Mouse (Mus musculus) telencephalon, adult 2 months (tissue): ENCODE data around the gene Gstz1.
A peak's percentile ranks its signal among the peaks of the same experiment; 100 is the strongest.
"Not testable (repeated sequence)": the region's sequence is repeated elsewhere in the genome, so short reads cannot be mapped to it uniquely, and the experiment has no call there.

Experiments used
- DNase-seq: peaks from one replicate; pipeline ENCODE4 v3.0.0-alpha.2; 2011; ENCODE audit warnings: low read depth, low spot score

The Gstz1 gene

GRCm38 (mm10) chr12:87146966-87147365 is at the start of gene Gstz1:
Gene Gstz1 (plus strand): TSS chr12:87147165.
- DNase-seq, result peak; percentile 84

GRCm38 (mm10) chr12:87100331-87100730 is 46.6 kb upstream of the Gstz1 start:
- DNase-seq, result no peak

- DNase-seq, result no peak
Observed at GRCm38 (mm10) chr12:87102165-87102631, 44.8 kb upstream of the Gstz1 start, which contains the start of gene Ngb. Gene Ngb (minus strand): TSS chr12:87102539.

- no peak for DNase-seq
Observed at GRCm38 (mm10) chr12:87103471-87103870, 43.5 kb upstream of the Gstz1 start.

GRCm38 (mm10) chr12:87104796-87105195 is 42.2 kb upstream of the Gstz1 start:
- DNase-seq, result no peak

- no peak for DNase-seq
Observed at GRCm38 (mm10) chr12:87107357-87107977, 39.5 kb upstream of the Gstz1 start.

DNA sequence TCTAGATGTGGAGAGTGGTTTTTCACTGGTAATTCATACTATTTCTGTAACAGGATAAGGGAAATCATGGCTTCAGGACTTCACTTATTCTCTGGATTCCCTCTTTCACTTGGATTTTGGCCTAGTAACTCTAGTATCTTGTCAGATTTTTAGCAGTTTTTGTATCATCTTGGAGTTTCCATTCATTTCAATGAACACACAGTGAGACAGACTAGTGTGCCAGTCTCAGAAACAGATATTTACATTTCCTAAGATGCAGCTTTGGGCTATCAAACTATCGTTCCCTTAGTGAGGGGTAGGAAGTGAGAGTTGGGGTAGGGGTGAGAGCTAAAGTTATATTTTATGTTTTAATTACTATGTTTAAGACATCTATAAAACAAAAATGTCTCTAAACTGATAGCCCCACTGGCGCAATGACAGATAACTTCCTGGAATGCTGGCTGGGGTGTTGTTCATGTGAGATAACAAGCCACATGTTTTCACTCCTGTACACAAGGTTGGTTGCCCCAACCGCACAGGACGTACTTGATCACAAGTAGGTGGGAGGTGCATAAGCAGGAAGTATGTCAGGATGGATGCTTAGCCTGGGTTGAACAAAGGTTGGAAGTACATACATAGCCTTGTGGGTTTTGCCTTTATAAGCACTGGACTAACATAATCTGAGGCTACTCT is 24.9 kb upstream of the Gstz1 start:
- no peak for DNase-seq

DNA sequence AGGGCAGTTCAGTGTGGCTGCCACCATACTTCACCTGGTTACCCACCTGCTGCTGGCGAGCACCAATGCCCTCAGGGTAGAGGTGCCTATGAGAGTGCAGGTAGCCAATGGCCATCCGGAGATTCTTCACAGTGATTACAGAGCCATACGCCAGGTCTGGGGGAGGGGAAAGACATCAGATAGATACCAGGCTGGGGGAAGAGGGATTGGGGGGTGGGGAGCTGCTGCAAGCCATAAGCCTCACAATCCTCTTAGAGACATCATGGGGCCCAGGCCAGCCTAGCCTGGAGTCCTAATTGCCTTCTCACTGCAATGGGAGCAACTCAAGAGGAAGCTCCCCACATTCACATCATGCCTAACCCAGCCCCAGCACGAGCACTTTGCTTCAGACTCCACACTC is 19.7 kb upstream of the Gstz1 start:
- no peak for DNase-seq

- DNase-seq, result no peak
Observed at GRCm38 (mm10) chr12:87130224-87130623, 16.7 kb upstream of the Gstz1 start.

GRCm38 (mm10) chr12:87131181-87131580 is 15.8 kb upstream of the Gstz1 start:
- no peak for DNase-seq

DNA sequence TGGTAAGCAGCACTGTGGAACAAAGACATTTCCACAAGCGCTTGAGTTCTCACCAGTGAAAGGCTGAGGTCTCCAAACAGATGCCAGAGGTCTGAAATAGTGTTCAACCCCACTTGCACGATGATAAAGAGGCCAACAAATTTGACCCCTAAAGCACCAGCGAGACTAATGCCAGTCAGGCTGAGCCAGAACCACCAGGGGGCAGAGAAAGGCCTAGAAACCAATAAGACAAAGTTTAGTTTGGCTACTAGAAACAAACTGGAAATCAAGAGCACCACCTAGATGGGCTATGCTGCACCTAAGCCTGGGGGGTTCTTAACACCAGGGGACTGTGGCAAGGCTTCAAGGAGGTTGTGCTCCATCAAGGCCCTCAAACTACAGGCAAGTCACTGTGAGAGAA is 15.3 kb upstream of the Gstz1 start:
- no peak for DNase-seq

- DNase-seq, result no peak
Observed at GRCm38 (mm10) chr12:87132210-87132609, 14.8 kb upstream of the Gstz1 start.

DNA sequence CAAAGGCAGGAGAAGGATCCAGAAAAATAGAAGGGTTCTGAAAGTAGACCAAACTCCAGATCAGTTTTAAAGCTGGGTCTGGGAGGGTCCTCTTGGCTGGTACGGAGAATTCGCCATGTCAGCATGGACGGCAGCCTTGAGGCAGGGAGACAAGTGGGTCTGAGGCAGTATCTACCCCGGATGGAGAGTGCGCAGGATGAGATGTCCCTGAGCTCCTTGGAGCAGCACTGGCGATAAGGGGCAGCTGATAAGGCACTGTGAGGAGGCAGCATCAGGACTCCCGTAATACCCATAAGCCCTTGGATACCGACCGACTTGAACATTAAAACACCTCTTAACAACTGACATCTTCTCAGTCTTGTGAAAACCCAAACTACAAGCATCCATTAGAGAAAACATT is 14.2 kb upstream of the Gstz1 start:
- DNase-seq, result no peak

- DNase-seq, result no peak
Observed at GRCm38 (mm10) chr12:87137439-87138341, 9.3 kb upstream of the Gstz1 start.

DNA sequence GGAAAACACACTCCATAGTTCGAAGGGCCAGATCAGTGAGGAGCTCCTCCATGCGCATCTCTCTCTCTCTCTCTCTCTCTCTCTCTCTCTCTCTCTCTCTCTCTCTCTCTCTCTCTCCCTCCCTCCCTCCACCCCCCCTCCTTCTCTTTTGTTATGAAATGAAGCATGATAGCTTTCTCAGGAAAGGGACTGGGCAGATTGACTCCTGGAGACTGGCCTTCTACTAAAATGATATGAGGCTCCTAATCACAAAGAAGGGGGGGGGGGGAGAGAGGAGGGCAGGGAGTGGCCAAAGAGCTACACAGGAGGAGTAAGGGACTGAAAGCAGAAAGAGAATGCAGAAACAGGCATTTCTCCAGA is 8.6 kb upstream of the Gstz1 start:
- DNase-seq, result no peak

- DNase-seq, result no peak
Observed at GRCm38 (mm10) chr12:87138768-87139167, 8.2 kb upstream of the Gstz1 start.

- no peak for DNase-seq
Observed at GRCm38 (mm10) chr12:87142156-87142555, 4.8 kb upstream of the Gstz1 start.

DNA sequence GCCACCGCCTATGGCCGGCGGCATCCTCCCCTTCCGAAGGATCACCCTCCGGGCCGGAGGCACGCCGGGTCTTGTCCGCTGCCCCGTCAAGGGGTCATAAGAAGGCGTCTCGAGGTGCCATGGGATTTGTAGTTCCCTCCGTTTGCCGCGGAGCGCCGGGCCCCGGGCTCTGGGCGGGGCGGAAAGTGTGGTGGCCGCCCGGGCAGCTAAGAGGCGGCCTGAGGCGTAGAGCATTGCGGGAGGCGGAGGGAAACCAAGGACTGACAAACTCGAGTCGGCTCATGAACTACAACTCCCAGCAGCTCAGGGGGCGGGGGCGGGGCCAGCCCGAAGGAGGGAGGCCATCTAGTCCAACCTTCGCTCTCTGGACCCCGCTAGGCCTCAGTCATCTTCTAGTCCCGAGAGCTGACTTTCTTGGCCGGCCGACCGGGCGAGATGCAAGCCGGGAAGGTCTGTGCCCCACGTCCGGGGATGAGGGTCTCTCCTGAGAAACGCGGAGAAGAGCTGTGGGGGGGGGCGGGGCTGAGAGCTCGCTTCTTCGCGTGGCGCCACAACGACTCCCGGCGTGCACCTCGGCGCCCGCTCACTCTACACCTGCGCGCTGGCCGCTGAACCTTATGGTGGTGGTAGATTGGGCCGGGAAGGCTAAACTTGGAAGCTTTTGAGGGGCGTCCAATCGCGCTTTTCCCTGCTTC is 577 bp downstream of the Gstz1 start, which contains the start of gene Pomt2:
Pomt2 (minus strand) TSS at position 574 of the 695 bp plus-strand sequence.
- DNase-seq, result peak; percentile 98

GRCm38 (mm10) chr12:87148136-87148535 is 1.2 kb downstream of the Gstz1 start:
- DNase-seq, result no peak

GRCm38 (mm10) chr12:87149471-87149870 is 2.5 kb downstream of the Gstz1 start:
- DNase-seq, result no peak

- DNase-seq, result not testable (repeated sequence)
Observed at GRCm38 (mm10) chr12:87154448-87154847, 7.5 kb downstream of the Gstz1 start.

GRCm38 (mm10) chr12:87157361-87157760 is 10.4 kb downstream of the Gstz1 start:
- no peak for DNase-seq
